Mouse (Mus musculus): ENCODE measurements around the gene Kat8.

DNA sequence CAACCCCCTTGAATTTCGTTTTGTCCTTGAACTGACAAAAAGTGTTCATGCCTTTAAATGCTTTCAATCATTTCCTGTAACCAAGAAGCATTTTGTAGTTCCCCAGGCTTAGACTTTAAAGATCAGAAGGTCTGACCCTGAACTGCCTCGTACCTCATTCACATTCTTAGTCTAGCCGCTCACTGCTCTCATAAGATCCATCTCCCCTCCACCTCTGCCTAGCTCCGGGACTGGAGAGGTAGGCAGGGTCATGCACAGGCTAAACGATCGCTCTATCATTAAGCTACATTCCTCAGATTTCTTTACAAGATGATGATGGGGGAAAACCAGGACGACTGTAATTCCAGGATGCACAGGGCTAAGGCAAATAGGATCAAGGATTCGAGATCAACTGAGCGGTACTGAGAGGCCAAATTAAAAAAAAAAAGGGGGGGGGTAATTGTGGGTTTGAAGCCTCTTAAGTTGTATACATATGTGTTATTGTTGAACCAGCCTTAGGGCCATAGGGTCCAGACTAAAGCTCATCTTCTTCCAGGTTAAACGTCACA, 54.1 kb downstream of the Kat8 start:
- TF ChIP-seq CTCF (conservative IDR thresholded peaks at IDR 0.05; ENCODE audit: low read length) = no peak
- no peak for TF ChIP-seq POU5F1 (IDR thresholded peaks at IDR 0.05; ENCODE audit: borderline replicate concordance, low read length)

Data from E14TG2a.4 (cell line).